Mouse (Mus musculus) embryonic facial prominence, embryonic 13.5 days (tissue): Measurements from ENCODE around the gene Oas1f. TPM values are rescaled to one million over a fixed set of nuclear protein-coding genes. Genes with fewer than 3 reads are reported as not detected.
A peak's percentile ranks its signal among the peaks of the same experiment; 100 is the strongest.

Experiments
- ATAC-seq: fragments of 200-750 bp; cut with Nextera tagmentation; 2 replicates; pipeline ENCODE4 v1.8.0; 2017; ENCODE audit warnings: low read depth; ENCODE audit not compliant: insufficient number of reproducible peaks, insufficient read depth, low FRiP score, low TSS enrichment
- H3K27ac ChIP-seq: fragments of 300-500 bp; sonication (generic); 2 replicates; pipeline ENCODE4 v1.5.1; 2015; ENCODE audit warnings: moderate library complexity, mild to moderate bottlenecking, inconsistent platforms
- H3K27me3 ChIP-seq: fragments of 300-500 bp; sonication (generic); 2 replicates; pipeline ENCODE4 v1.6.1; 2015; ENCODE audit warnings: mild to moderate bottlenecking, inconsistent platforms
- H3K36me3 ChIP-seq: fragments of 300-500 bp; sonication (generic); 2 replicates; pipeline ENCODE4 v1.6.1; 2015; ENCODE audit warnings: mild to moderate bottlenecking, inconsistent platforms
- H3K4me1 ChIP-seq: fragments of 300-500 bp; sonication (generic); 2 replicates; pipeline ENCODE4 v1.6.1; 2015; ENCODE audit warnings: inconsistent platforms
- H3K4me2 ChIP-seq: fragments of 300-500 bp; sonication (generic); 2 replicates; pipeline ENCODE4 v1.6.1; 2015; ENCODE audit warnings: moderate library complexity, mild to moderate bottlenecking, inconsistent platforms
- H3K4me3 ChIP-seq: fragments of 300-500 bp; sonication (generic); 2 replicates; pipeline ENCODE4 v1.5.1; 2015; ENCODE audit warnings: mild to moderate bottlenecking, inconsistent platforms
- H3K9ac ChIP-seq: fragments of 300-500 bp; sonication (generic); 2 replicates; pipeline ENCODE4 v1.6.1; 2015; ENCODE audit warnings: mild to moderate bottlenecking, inconsistent platforms
- H3K9me3 ChIP-seq: fragments of 300-500 bp; sonication (generic); 2 replicates; pipeline ENCODE4 v1.6.1; 2016; ENCODE audit warnings: inconsistent platforms
- WGBS: fragments of 180-500 bp; shearing (Covaris S2); methylation state at CpG from one replicate; pipeline ENCODE4 v1.1.7; 2015; ENCODE audit warnings: mixed read lengths; 5-methylcytosine and 5-hydroxymethylcytosine counted together
- polyA plus RNA-seq: library from polyadenylated mRNA; unstranded; fragments of >200 nt; fragmentation: Nextera tagmentation; extraction: Ambion mirVana; gene quantifications from 2 replicates; pipeline ENCODE4 v1.2.1, GENCODE M21; 2015

Gene Oas1f
- polyA plus RNA-seq, 1 experiment from 2014 or later = not detected

- Histone ChIP-seq H3K9ac (no peak overlapping the region), H3K9me3 (no peaks in the 10 kb centered on the region), H3K36me3 (no peaks in the 10 kb centered on the region), H3K27me3 (peaks cover 19% of the 10 kb centered on the region), H3K4me2 (no peak overlapping the region), H3K4me1 (no peaks in the 10 kb centered on the region), H3K27ac (no peak overlapping the region), H3K4me3 (no peak overlapping the region)
- 19% methylated on average over 17 of the region's 17 CpGs for WGBS
- ATAC-seq = no peak
These were observed 13.6 kb upstream of the Oas1f start for GRCm38 (mm10) chr5:120833335-120834280.

GRCm38 (mm10) chr5:120836731-120837585 lies 10.2 kb upstream of the Oas1f start:
- H3K27me3 ChIP-seq = peaks cover 19% of the 10 kb centered on the region
- no peaks in the 10 kb centered on the region for H3K4me1 ChIP-seq
- H3K36me3 ChIP-seq = no peaks in the 10 kb centered on the region
- no peak overlapping the region for H3K9ac ChIP-seq
- H3K4me3 ChIP-seq = no peak overlapping the region
- H3K9me3 ChIP-seq = no peaks in the 10 kb centered on the region
- no peak for ATAC-seq
- H3K4me2 ChIP-seq = no peak overlapping the region
- H3K27ac ChIP-seq = no peak overlapping the region
- 6% methylated on average over 8 of the region's 8 CpGs for WGBS

- no peak for ATAC-seq
- WGBS = 48% methylated on average over 3 of the region's 3 CpGs
- H3K4me2 ChIP-seq = no peak overlapping the region
- H3K36me3 ChIP-seq = no peaks in the 10 kb centered on the region
- no peak overlapping the region for H3K9ac ChIP-seq
- no peak overlapping the region for H3K4me3 ChIP-seq
- peak overlapping the region; percentile 39; the same call in 1 of the 2 replicates for H3K27ac ChIP-seq
- no peaks in the 10 kb centered on the region for H3K27me3 ChIP-seq
- H3K9me3 ChIP-seq = no peaks in the 10 kb centered on the region; the same call in 1 of the 2 replicates
- H3K4me1 ChIP-seq = 0 out of 2 replicates have a peak, but pooled peaks cover 4% of the 10 kb centered on the region
These were observed 2.5 kb upstream of the Oas1f start for GRCm38 (mm10) chr5:120844713-120845112.

- Histone ChIP-seq H3K4me3 (no peak overlapping the region), H3K9me3 (peaks cover 8% of the 10 kb centered on the region; the same call in 1 of the 2 replicates), H3K27ac (no peak overlapping the region), H3K4me2 (no peak overlapping the region), H3K36me3 (no peaks in the 10 kb centered on the region), H3K4me1 (0 out of 2 replicates have a peak, but pooled peaks cover 4% of the 10 kb centered on the region), H3K9ac (no peak overlapping the region), H3K27me3 (no peaks in the 10 kb centered on the region)
- 62% methylated on average over 3 of the region's 3 CpGs for WGBS
- ATAC-seq = no peak
These were observed 2.5 kb downstream of the Oas1f start for GRCm38 (mm10) chr5:120849601-120850136.

GRCm38 (mm10) chr5:120859241-120859640 lies 12.1 kb downstream of the Oas1f start:
- Histone ChIP-seq H3K27me3 (no peaks in the 10 kb centered on the region), H3K4me1 (no peaks in the 10 kb centered on the region), H3K36me3 (no peaks in the 10 kb centered on the region), H3K27ac (no peak overlapping the region), H3K9me3 (peaks cover 9% of the 10 kb centered on the region; the same call in 1 of the 2 replicates), H3K4me3 (no peak overlapping the region), H3K9ac (no peak overlapping the region), H3K4me2 (no peak overlapping the region)
- no peak for ATAC-seq
- 72% methylated on average over 2 of the region's 2 CpGs for WGBS

- ATAC-seq = no peak
- H3K27me3 ChIP-seq = no peaks in the 10 kb centered on the region
These were observed 14.0 kb downstream of the Oas1f start, which contains the start of gene Oas1h for GRCm38 (mm10) chr5:120861121-120861520. Oas1h (plus strand) TSS chr5:120861421.

GRCm38 (mm10) chr5:120865336-120865860 lies 18.2 kb downstream of the Oas1f start:
- no peak for ATAC-seq
- Histone ChIP-seq H3K27me3 (no peaks in the 10 kb centered on the region), H3K9ac (no peak overlapping the region), H3K36me3 (no peaks in the 10 kb centered on the region), H3K4me2 (no peak overlapping the region), H3K4me3 (no peak overlapping the region), H3K27ac (no peak overlapping the region), H3K9me3 (no peaks in the 10 kb centered on the region), H3K4me1 (no peaks in the 10 kb centered on the region)
- WGBS = 60% methylated on average over 3 of the region's 3 CpGs

More at GRCm38 (mm10) chr5:120861121-120861520, 14.0 kb downstream of the Oas1f start, which contains the start of gene Oas1h:
- Histone ChIP-seq H3K4me1 (no peaks in the 10 kb centered on the region), H3K27ac (no peak within 1 kb of the TSS), H3K9me3 (no peaks in the 10 kb centered on the region), H3K4me3 (no peak within 1 kb of the TSS), H3K36me3 (no peaks in the 10 kb centered on the region), H3K4me2 (no peak within 1 kb of the TSS), H3K9ac (no peak within 1 kb of the TSS)
- 50% methylated on average over 4 of the region's 4 CpGs for WGBS

GRCm38 (mm10) chr5:120869436-120870015 lies 22.4 kb downstream of the Oas1f start:
- no peaks in the 10 kb centered on the region for H3K9me3 ChIP-seq
- H3K27ac ChIP-seq = no peak overlapping the region
- 84% methylated on average over 7 of the region's 7 CpGs for WGBS
- H3K4me2 ChIP-seq = no peak overlapping the region
- H3K9ac ChIP-seq = no peak overlapping the region
- no peaks in the 10 kb centered on the region for H3K27me3 ChIP-seq
- no peaks in the 10 kb centered on the region for H3K36me3 ChIP-seq
- no peaks in the 10 kb centered on the region for H3K4me1 ChIP-seq
- no peak overlapping the region for H3K4me3 ChIP-seq
- ATAC-seq = no peak

- ATAC-seq = no peak
- H3K4me1 ChIP-seq = no peaks in the 10 kb centered on the region
- H3K27me3 ChIP-seq = no peaks in the 10 kb centered on the region
- no peaks in the 10 kb centered on the region for H3K9me3 ChIP-seq
- 48% methylated on average over 3 of the region's 3 CpGs for WGBS
- no peak overlapping the region for H3K4me3 ChIP-seq
- no peak overlapping the region for H3K27ac ChIP-seq
- no peaks in the 10 kb centered on the region for H3K36me3 ChIP-seq
- no peak overlapping the region for H3K4me2 ChIP-seq
- no peak overlapping the region for H3K9ac ChIP-seq
These were observed 22.9 kb downstream of the Oas1f start for GRCm38 (mm10) chr5:120870081-120870480.

- Histone ChIP-seq H3K9me3 (no peaks in the 10 kb centered on the region), H3K36me3 (no peaks in the 10 kb centered on the region), H3K27ac (no peak overlapping the region), H3K4me1 (no peaks in the 10 kb centered on the region), H3K4me2 (no peak overlapping the region), H3K9ac (no peak overlapping the region), H3K4me3 (no peak overlapping the region), H3K27me3 (no peaks in the 10 kb centered on the region)
- ATAC-seq = no peak
- 73% methylated on average over 7 of the region's 7 CpGs for WGBS
These were observed 23.6 kb downstream of the Oas1f start for GRCm38 (mm10) chr5:120870782-120871181.

- ATAC-seq = no peak
- H3K36me3 ChIP-seq = no peaks in the 10 kb centered on the region
- H3K27me3 ChIP-seq = no peaks in the 10 kb centered on the region
- no peak overlapping the region for H3K4me3 ChIP-seq
- no peaks in the 10 kb centered on the region for H3K9me3 ChIP-seq
- H3K4me1 ChIP-seq = no peaks in the 10 kb centered on the region
- no peak overlapping the region for H3K4me2 ChIP-seq
- H3K27ac ChIP-seq = no peak overlapping the region
- no peak overlapping the region for H3K9ac ChIP-seq
- WGBS = 65% methylated on average over 2 of the region's 2 CpGs
These were observed 24.3 kb downstream of the Oas1f start for GRCm38 (mm10) chr5:120871469-120871868.
